Mouse (Mus musculus): ENCODE measurements around the gene Tubg1. TPM values are rescaled to one million over a fixed set of nuclear protein-coding genes. Genes with fewer than 3 reads are reported as not detected.
A peak's percentile ranks its signal among the peaks of the same experiment; 100 is the strongest.

Gene Tubg1
- polyA plus RNA-seq, 1 experiment from 2014 or later = 145 TPM

DNA sequence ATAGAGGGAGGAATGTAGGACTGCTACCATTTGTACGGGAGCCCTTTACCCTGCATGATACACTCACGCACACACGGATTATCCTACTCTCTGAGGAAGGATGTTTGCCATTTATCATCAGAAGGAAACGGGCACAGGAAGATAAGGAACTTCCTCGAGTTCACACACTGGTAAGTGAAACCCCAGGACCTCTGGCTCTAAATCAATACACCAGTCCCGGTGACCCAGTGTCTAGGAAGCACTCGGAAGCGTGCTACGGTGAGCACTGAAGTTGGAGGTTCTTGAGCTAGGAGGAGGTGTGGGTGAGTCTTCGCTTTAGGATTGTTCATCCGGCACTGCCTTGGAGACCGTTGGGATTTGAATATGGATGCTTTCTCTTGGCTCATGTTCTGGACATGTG, 13.3 kb downstream of the Tubg1 start:
- 76% methylated on average over 12 of the region's 12 CpGs for WGBS

DNA sequence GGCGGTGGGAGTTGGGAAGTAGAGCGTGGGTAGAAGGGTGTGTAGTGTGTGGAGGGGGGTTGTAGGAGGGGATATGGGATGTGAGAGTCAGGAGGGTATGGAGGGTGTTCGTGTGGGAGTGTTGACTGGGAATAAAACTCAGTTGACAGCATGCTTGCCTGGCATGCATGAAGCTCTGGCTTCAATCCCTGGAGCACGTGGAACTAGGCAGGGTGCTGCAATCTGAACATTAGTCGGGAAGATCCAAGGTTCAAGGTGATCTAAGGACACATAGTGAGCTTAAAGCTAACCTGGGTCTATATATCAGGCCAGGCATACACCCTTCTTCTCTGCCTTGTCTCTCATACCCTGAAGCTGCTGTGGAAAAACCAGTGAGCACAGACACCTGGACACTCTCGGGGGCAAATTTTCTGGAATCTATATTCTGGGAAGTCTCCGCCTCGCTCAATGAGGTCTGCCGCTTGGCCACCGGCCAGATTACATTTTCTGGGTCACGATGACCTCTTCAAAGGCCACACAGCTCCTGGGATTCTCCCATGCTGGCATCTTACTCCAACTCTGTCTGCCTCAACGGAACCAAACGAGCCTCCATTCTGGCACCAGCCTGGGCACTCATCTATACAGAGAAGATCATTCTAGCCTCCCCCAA, 14.6 kb downstream of the Tubg1 start:
- no peak for DNase-seq (ENCODE audit: low spot score)
- H3K4me3 ChIP-seq = no peak overlapping the region
- WGBS = 90% methylated on average over 13 of the region's 13 CpGs
- no peak overlapping the region for H3K27ac ChIP-seq
- H3K9me3 ChIP-seq (replicated peaks) = no peaks in the 10 kb centered on the region
- H3K4me1 ChIP-seq = peaks cover 14% of the 10 kb centered on the region
- peaks cover 4% of the 10 kb centered on the region; the same call in 1 of the 2 replicates for H3K27me3 ChIP-seq (ENCODE audit: low read depth, poor library complexity, severe bottlenecking)
- H3K36me3 ChIP-seq = no peaks in the 10 kb centered on the region

More for the DNA sequence above, 13.3 kb downstream of the Tubg1 start:
- H3K4me3 ChIP-seq = no peak overlapping the region
- no peaks in the 10 kb centered on the region for H3K36me3 ChIP-seq
- H3K27me3 ChIP-seq (ENCODE audit: low read depth, poor library complexity, severe bottlenecking) = 0 out of 2 replicates have a peak, but pooled peaks cover 3% of the 10 kb centered on the region
- no peak overlapping the region for H3K27ac ChIP-seq
- DNase-seq (ENCODE audit: low spot score) = no peak
- no peaks in the 10 kb centered on the region for H3K9me3 ChIP-seq (replicated peaks)
- peaks cover 7% of the 10 kb centered on the region; the same call in 1 of the 2 replicates for H3K4me1 ChIP-seq

DNA sequence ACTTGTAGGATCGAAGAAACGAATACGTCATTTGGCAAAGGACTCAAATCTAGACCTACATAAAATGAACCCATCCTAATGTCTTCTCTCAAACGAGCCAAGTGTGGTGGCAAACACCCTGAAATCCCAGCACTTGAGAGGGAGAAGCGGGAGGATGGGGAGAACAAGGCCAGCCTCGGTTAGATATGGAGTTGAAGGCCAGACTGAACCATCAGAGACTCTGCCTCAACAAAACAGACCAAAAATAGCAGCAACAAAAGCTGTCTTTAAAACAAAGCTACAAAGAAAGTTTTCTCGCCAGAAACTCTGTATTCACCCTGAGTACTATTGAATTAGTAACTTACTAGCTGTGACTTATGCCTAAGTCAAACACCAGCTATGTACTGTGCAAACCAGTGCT, 17.3 kb downstream of the Tubg1 start:
- Histone ChIP-seq H3K4me1 (peaks cover 14% of the 10 kb centered on the region), H3K36me3 (no peaks in the 10 kb centered on the region), H3K27me3 (ENCODE audit: low read depth, poor library complexity, severe bottlenecking) (peaks cover 27% of the 10 kb centered on the region), H3K27ac (no peak overlapping the region), H3K9me3 (replicated peaks) (no peaks in the 10 kb centered on the region), H3K4me3 (no peak overlapping the region)
- whole genome bisulfite sequencing = 86% methylated on average over 7 of the region's 7 CpGs
- DNase-seq (ENCODE audit: low spot score) = no peak

DNA sequence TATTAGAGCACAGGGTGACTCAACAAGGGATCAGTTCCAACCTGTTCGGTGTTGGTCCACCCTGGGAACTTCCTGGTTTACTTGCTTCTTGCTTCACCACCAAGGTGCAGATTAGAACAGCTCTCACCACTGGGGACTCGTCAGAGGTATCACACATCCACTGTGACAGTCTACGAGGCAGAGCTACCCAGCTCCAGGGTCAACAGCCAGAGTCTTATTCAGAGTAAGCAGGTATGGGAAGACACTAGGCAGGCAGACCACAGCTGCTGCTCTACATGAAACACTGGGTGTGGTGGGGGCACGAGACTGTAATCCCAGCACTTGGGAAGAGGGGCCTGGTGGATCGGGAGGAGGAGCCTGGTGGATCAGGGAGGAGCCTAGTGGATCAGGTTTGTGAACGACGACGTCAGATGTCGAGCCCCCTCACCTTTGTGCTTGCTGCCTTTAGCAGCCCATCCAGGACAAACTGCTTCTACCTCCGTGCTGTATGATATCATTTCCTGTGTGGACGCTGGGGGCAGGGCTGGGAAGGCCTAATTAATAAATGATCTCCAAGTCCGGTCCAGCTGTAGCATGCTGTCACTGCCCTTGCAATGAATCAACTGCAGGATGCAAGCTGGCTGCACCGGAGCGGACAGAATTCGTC, 18.9 kb downstream of the Tubg1 start:
- DNase-seq (ENCODE audit: low spot score) = peak; percentile 56
- peaks cover 18% of the 10 kb centered on the region for H3K4me1 ChIP-seq
- H3K27ac ChIP-seq = peak overlapping the region; percentile 7; the same call in 1 of the 2 replicates
- H3K9me3 ChIP-seq (replicated peaks) = no peaks in the 10 kb centered on the region
- WGBS = 25% methylated on average over 15 of the region's 15 CpGs
- H3K36me3 ChIP-seq = no peaks in the 10 kb centered on the region
- peak overlapping the region; percentile 32 for H3K4me3 ChIP-seq
- peaks cover 28% of the 10 kb centered on the region for H3K27me3 ChIP-seq (ENCODE audit: low read depth, poor library complexity, severe bottlenecking)

DNA sequence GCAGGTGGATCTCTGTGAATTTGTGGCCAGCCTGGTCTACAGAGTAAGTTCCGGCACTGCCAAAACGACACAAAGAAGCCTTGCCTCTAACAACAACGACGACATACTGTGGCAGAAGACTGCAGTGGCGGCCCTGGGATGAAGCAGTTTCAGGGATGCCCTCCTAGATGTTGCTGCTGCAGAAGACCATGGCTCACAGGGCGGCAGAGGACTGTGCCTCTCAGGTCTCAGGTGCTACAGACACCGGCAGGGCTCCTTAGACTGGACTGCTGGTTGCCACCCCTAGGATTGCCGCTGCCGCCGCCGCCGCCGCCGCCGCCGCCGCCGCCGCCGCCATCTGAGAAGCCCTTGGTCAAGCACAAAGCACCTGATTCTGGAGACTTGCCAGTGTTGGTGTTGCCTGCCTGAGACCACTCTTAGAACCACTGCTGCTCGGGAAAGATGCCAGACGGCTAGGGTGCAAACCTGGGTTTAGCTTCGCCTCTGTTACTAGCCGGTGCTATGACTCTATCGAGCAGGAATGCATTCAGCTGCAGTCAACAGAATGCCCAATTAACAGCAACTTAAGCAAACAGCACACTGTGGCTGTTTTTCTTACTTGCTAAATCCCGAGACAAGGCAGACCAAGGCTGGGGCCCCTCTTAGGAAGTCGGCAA, 20.6 kb downstream of the Tubg1 start:
- peaks cover 28% of the 10 kb centered on the region for H3K27me3 ChIP-seq (ENCODE audit: low read depth, poor library complexity, severe bottlenecking)
- no peaks in the 10 kb centered on the region for H3K36me3 ChIP-seq
- WGBS = 59% methylated on average over 27 of the region's 27 CpGs
- H3K27ac ChIP-seq = peak overlapping the region; percentile 61; the same call in 1 of the 2 replicates
- H3K9me3 ChIP-seq (replicated peaks) = no peaks in the 10 kb centered on the region
- H3K4me3 ChIP-seq = peak overlapping the region; percentile 38
- peaks cover 22% of the 10 kb centered on the region for H3K4me1 ChIP-seq
- peak; percentile 50 for DNase-seq (ENCODE audit: low spot score)

DNA sequence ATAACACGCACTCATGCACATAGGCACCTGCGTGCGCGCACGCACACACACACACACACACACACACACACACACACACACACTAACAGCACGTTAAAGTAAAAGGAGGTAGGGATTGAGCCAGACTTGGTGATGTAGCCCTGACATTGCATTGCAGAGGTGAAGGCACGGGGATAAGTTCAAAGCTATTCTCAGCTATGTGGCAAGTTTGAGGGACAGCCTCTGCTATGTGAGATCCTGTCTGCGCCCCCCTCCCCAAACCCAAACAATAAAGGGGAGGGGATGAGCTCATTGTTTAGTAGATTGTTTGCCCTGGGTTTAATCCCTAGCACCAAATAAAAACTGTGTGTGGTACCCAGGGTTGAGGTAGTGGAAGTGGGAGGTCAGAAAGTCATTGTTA, 21.4 kb downstream of the Tubg1 start:
- no peaks in the 10 kb centered on the region for H3K36me3 ChIP-seq
- peaks cover 22% of the 10 kb centered on the region for H3K4me1 ChIP-seq
- peaks cover 28% of the 10 kb centered on the region for H3K27me3 ChIP-seq (ENCODE audit: low read depth, poor library complexity, severe bottlenecking)
- DNase-seq (ENCODE audit: low spot score) = no peak
- no peak overlapping the region for H3K27ac ChIP-seq
- no peak overlapping the region for H3K4me3 ChIP-seq
- no peaks in the 10 kb centered on the region for H3K9me3 ChIP-seq (replicated peaks)
- 80% methylated on average over 8 of the region's 8 CpGs for WGBS

DNA sequence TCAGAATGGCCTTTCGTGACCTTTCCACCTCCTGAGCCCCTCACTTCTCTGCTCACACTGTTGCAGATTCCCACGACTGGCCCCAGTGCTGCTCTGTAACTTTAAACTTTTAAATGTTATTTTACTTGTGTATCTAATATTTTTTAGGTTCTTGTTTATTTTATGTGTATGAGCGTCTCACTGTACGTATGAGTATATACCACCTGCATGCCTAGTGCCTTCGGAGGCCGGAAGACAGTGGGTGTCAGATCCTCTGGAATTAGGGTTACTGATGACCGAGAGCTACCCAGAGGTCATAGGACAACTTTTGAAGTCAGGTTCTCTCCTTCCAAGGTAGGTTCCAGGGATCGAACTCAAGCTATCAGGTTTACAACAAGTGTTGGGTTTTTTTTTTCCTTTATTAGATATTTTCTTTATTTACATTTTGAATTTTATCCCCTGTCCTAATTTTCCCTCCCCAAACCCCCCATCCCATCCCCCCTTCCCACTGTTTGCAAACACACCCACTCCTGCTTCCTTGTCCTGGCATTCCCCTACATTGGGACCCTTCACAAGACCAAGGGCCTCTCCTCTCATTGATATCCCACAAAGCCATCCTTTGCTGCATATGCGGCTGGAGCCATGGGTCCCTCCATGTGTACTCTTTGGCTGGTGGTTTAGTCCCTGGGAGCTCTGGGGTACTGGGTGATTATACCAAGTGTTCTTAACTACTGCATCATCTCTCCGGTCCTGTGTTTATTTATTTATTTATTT, 22.7 kb downstream of the Tubg1 start:
- no peak for DNase-seq (ENCODE audit: low spot score)
- H3K4me3 ChIP-seq = no peak overlapping the region
- no peaks in the 10 kb centered on the region for H3K9me3 ChIP-seq (replicated peaks)
- no peak overlapping the region for H3K27ac ChIP-seq
- peaks cover 28% of the 10 kb centered on the region for H3K27me3 ChIP-seq (ENCODE audit: low read depth, poor library complexity, severe bottlenecking)
- WGBS = 85% methylated on average over 10 of the region's 10 CpGs
- H3K4me1 ChIP-seq = peaks cover 28% of the 10 kb centered on the region
- no peaks in the 10 kb centered on the region for H3K36me3 ChIP-seq

DNA sequence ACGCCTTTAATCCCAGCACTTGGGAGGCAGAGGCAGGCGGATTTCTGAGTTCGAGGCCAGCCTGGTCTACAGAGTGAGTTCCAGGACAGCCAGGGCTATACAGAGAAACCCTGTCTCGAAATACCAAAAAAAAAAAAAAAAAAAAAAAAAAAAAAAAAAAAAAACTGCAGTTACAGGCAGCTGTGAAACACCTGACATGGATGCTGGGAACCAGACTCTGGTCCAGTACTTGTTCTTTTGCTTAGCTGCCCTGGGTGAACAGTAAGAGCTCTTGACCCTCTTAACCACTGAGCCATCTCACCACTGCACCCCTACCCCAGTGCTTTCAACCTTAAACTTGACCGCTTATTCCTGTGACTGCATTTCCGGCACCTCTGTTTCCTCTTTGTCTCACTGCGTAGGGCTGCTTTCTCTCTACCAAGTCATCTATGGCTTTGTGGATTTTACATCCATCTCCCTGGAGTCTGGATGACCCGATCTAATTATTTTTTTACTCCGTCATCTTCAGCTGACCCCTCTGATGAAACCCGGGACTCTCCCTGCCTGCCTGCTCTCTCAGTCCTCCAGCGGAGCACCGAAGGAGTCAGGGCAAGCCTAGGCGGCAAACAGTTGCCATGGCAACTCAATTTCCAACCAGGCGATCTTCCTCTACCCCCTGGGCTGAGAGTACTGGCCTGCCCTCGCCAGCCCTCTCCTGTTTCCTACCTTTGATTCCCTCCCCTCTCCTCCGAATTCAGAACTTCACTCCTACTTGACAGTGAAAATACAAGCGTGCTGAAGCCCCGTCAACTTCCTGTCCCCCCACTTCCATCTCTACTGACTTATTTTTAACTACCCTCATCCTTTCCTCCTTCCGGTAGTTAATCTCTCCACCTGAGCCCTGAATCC, 23.8 kb downstream of the Tubg1 start:
- WGBS = 24% methylated on average over 19 of the region's 19 CpGs
- Histone ChIP-seq H3K4me1 (peaks cover 29% of the 10 kb centered on the region), H3K4me3 (peak overlapping the region; percentile 42), H3K36me3 (no peaks in the 10 kb centered on the region), H3K9me3 (replicated peaks) (no peaks in the 10 kb centered on the region), H3K27ac (peak overlapping the region; percentile 58), H3K27me3 (ENCODE audit: low read depth, poor library complexity, severe bottlenecking) (peaks cover 28% of the 10 kb centered on the region)
- DNase-seq (ENCODE audit: low spot score) = peak; percentile 69

DNA sequence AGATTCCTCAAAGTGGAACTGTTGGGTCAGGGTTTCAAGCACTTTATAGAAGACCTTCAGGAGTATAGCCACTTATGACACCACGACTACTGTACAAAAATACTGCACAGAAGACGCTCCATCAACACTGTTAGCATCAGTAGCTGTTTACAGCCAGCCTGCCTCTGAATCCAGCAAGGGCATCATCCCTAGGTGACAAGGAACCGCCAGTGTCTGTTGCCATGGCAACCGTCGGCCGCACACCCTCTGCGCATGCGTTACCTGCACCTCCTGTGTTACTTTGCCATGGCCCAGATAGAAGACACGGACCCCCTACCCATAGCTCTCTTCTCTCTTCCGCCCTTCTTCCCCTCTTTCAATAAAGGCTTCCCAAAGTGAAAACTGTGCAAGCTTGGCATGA, 26.6 kb downstream of the Tubg1 start:
- Histone ChIP-seq H3K9me3 (replicated peaks) (no peaks in the 10 kb centered on the region), H3K4me3 (no peak overlapping the region), H3K27ac (no peak overlapping the region), H3K27me3 (ENCODE audit: low read depth, poor library complexity, severe bottlenecking) (peaks cover 8% of the 10 kb centered on the region), H3K36me3 (no peaks in the 10 kb centered on the region), H3K4me1 (peaks cover 31% of the 10 kb centered on the region)
- 33% methylated on average over 10 of the region's 10 CpGs for WGBS
- peak; percentile 65 for DNase-seq (ENCODE audit: low spot score)

DNA sequence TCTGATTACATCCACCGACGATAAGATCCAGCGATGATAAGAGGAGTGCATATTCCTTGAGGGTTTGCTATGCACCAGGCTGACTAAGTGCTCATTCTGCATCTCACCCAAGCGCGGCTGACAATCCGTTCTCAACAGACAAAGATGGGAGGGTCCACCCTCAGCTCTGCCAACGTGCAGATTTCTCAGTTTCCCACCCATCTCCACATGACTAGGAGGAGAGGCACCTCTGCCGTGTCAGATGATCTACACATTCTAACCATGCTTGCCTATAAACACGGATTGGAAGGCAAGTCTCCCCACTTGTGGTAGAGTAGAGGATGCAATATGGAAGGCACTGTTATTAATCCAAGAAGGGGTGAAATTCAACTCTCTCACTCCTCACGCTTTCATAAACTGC, 29.0 kb downstream of the Tubg1 start:
- Histone ChIP-seq H3K9me3 (replicated peaks) (no peaks in the 10 kb centered on the region), H3K27ac (peak overlapping the region; percentile 77), H3K4me1 (peaks cover 27% of the 10 kb centered on the region), H3K36me3 (no peaks in the 10 kb centered on the region), H3K4me3 (no peak overlapping the region), H3K27me3 (ENCODE audit: low read depth, poor library complexity, severe bottlenecking) (no peaks in the 10 kb centered on the region)
- no peak for DNase-seq (ENCODE audit: low spot score)
- 67% methylated on average over 10 of the region's 10 CpGs for WGBS

DNA sequence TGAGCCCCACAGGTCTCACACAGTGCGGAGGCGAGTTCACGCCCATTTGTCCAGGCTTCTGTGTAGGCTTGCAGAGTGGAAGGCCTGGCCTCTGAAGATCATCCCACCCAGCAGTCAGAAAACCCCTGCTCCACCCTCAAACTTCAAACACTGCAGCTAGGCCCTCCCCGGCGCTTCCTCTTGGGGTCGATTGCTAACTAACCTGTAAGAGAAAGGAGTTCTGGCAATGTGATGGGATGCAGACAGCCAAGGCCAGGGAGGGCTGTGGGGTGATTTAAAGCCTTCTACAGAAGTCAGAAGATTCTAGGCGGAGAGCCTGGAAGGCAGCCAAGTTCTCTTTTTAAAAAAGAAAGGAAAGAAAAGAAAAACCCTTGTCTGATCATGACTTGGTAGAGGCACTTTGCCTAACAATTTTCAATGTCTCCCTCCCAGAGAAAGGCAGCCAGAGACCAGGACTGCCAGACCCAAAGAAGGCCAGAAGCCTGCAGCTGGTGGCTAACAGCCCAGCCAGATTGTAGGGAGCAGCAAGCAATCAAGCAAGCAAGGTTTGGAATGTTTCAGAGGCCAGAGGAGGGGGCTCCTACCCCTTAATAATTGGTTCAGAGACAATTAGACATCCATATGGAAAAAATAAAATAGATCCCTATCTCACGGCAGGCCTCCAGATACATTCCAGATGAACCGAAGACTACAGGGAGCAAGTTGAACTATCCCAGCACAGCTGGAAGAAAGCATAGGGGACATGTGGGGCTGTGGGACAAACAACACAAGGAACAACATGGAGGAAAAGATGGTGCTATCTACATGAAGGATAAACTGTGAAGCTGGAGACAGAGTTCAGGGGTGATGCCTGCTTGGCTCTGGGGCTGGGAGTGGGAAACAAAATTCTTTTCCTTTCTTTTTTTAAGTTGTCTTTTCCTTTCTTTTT, 29.7 kb downstream of the Tubg1 start:
- DNase-seq (ENCODE audit: low spot score) = no peak
- H3K4me3 ChIP-seq = no peak overlapping the region
- WGBS = 23% methylated on average over 9 of the region's 9 CpGs
- H3K27me3 ChIP-seq (ENCODE audit: low read depth, poor library complexity, severe bottlenecking) = no peaks in the 10 kb centered on the region
- peak overlapping the region; percentile 77 for H3K27ac ChIP-seq
- no peaks in the 10 kb centered on the region for H3K9me3 ChIP-seq (replicated peaks)
- H3K36me3 ChIP-seq = no peaks in the 10 kb centered on the region
- H3K4me1 ChIP-seq = peaks cover 23% of the 10 kb centered on the region
